Mouse (Mus musculus) liver, adult 2 months (tissue): ENCODE measurements around the gene Gm17606. TPM values are rescaled to one million over a fixed set of nuclear protein-coding genes. Genes with fewer than 3 reads are reported as not detected.

ENCODE experiments used
- DNase-seq: peaks from one replicate; pipeline ENCODE4 v3.0.0-alpha.2; 2011; ENCODE audit warnings: low read depth, low spot score; ENCODE audit errors: extremely low read depth
- H3K27ac ChIP-seq: fragments of 200-500 bp; replicated peaks from 2 replicates; pipeline ENCODE4 v1.5.1; 2012; ENCODE audit warnings: low read depth, mild to moderate bottlenecking, control low read depth, inconsistent platforms, low read length; ENCODE audit not compliant: insufficient read depth
- H3K27me3 ChIP-seq: fragments of 200-500 bp; 2 replicates; pipeline ENCODE4 v1.6.1; 2012; ENCODE audit warnings: mild to moderate bottlenecking, moderate library complexity, low read length, inconsistent platforms; ENCODE audit not compliant: control insufficient read depth, insufficient read depth
- H3K36me3 ChIP-seq: fragments of 200-500 bp; 2 replicates; pipeline ENCODE4 v1.6.1; 2012; ENCODE audit warnings: low read length, inconsistent platforms; ENCODE audit not compliant: control insufficient read depth, insufficient read depth
- H3K4me1 ChIP-seq: fragments of 200-500 bp; 2 replicates; pipeline ENCODE4 v1.6.1; 2011; ENCODE audit warnings: low read length; ENCODE audit not compliant: control insufficient read depth, insufficient read depth
- H3K4me3 ChIP-seq: fragments of 200-500 bp; 2 replicates; pipeline ENCODE4 v1.5.1; 2011; ENCODE audit warnings: low read depth, mild to moderate bottlenecking, control low read depth, low read length, moderate library complexity; ENCODE audit not compliant: insufficient read depth
- H3K79me2 ChIP-seq: fragments of 200-500 bp; 2 replicates; pipeline ENCODE4 v1.6.1; 2012; ENCODE audit warnings: inconsistent platforms, mild to moderate bottlenecking, low read length, moderate library complexity; ENCODE audit not compliant: control insufficient read depth, insufficient read depth
- H3K9ac ChIP-seq: fragments of 200-500 bp; 2 replicates; pipeline ENCODE4 v1.6.1; 2012; ENCODE audit warnings: low read depth, mild to moderate bottlenecking, control low read depth, inconsistent platforms, low read length
- CTCF ChIP-seq: fragments of 200-500 bp; IDR thresholded peaks from 2 replicates; pipeline ENCODE4 v1.5.1; 2011; ENCODE audit warnings: low read depth, low read length, control low read depth
- POLR2A ChIP-seq: fragments of 200-500 bp; IDR thresholded peaks from 2 replicates; pipeline ENCODE4 v1.6.1; 2011; ENCODE audit warnings: low read length, control low read depth; ENCODE audit not compliant: insufficient read depth; ENCODE audit errors: extremely low read depth
- WGBS: fragments of 180-500 bp; shearing (Covaris S2); methylation state at CpG from one replicate; pipeline ENCODE4 v1.1.7; 2018; 5-methylcytosine and 5-hydroxymethylcytosine counted together
- polyA plus RNA-seq: library from polyadenylated mRNA; depleted of rRNA; stranded (reverse); fragments of >200 nt; gene quantifications from 2 replicates; pipeline ENCODE4 v1.2.3, GENCODE M21; 2012
- total RNA-seq: library from RNA; depleted of rRNA; stranded (reverse); fragments of >200 nt; gene quantifications from 2 replicates; pipeline ENCODE4 v1.2.3, GENCODE M21; 2014

Gene Gm17606
- total and polyA plus RNA-seq, 2 experiments: not detected

GRCm38 (mm10) chr14:54630583-54631239 is 10.0 kb upstream of the Gm17606 start:
- no peaks in the 10 kb centered on the region for H3K4me1 ChIP-seq
- TF ChIP-seq CTCF (no peak), POLR2A (no peak)
- no peaks in the 10 kb centered on the region for H3K27me3 ChIP-seq
- no peaks in the 10 kb centered on the region for H3K36me3 ChIP-seq
- H3K27ac ChIP-seq: no peak overlapping the region
- 88% methylated on average over 11 of the region's 11 CpGs for WGBS
- no peak overlapping the region for H3K4me3 ChIP-seq
- no peak overlapping the region for H3K9ac ChIP-seq
- no peaks in the 10 kb centered on the region for H3K79me2 ChIP-seq
- no peak for DNase-seq

GRCm38 (mm10) chr14:54631240-54631599 is 9.5 kb upstream of the Gm17606 start:
- Histone ChIP-seq H3K27ac (no peak overlapping the region), H3K4me1 (no peaks in the 10 kb centered on the region), H3K36me3 (no peaks in the 10 kb centered on the region), H3K27me3 (no peaks in the 10 kb centered on the region), H3K4me3 (no peak overlapping the region), H3K79me2 (no peaks in the 10 kb centered on the region), H3K9ac (no peak overlapping the region)
- TF ChIP-seq CTCF (no peak), POLR2A (no peak)
- 86% methylated on average over 4 of the region's 4 CpGs for WGBS
- DNase-seq: no peak

- no peaks in the 10 kb centered on the region for H3K27me3 ChIP-seq
- no peaks in the 10 kb centered on the region for H3K4me1 ChIP-seq
- WGBS: 97% methylated on average over 37 of the region's 37 CpGs
- no peaks in the 10 kb centered on the region for H3K36me3 ChIP-seq
- TF ChIP-seq POLR2A (no peak), CTCF (no peak)
- no peaks in the 10 kb centered on the region for H3K79me2 ChIP-seq
- no peak for DNase-seq
- H3K9ac ChIP-seq: no peak overlapping the region
- H3K4me3 ChIP-seq: no peak overlapping the region
- H3K27ac ChIP-seq: no peak overlapping the region
These were observed 8.5 kb upstream of the Gm17606 start for GRCm38 (mm10) chr14:54632252-54632651.

GRCm38 (mm10) chr14:54634182-54634581 is 6.6 kb upstream of the Gm17606 start:
- Histone ChIP-seq H3K27me3 (no peaks in the 10 kb centered on the region), H3K36me3 (no peaks in the 10 kb centered on the region), H3K4me3 (no peak overlapping the region), H3K79me2 (no peaks in the 10 kb centered on the region), H3K4me1 (no peaks in the 10 kb centered on the region), H3K27ac (no peak overlapping the region), H3K9ac (no peak overlapping the region)
- 73% methylated on average over 4 of the region's 4 CpGs for WGBS
- no peak for DNase-seq
- TF ChIP-seq CTCF (no peak), POLR2A (no peak)

- peak; percentile 39 for DNase-seq
- TF ChIP-seq POLR2A: no peak
- TF ChIP-seq CTCF: peak; percentile 87
- Histone ChIP-seq H3K36me3 (no peaks in the 10 kb centered on the region), H3K27ac (no peak overlapping the region), H3K9ac (no peak overlapping the region), H3K27me3 (no peaks in the 10 kb centered on the region), H3K79me2 (no peaks in the 10 kb centered on the region), H3K4me3 (no peak overlapping the region), H3K4me1 (no peaks in the 10 kb centered on the region)
- 50% methylated on average over 8 of the region's 8 CpGs for WGBS
These were observed 3.8 kb upstream of the Gm17606 start for GRCm38 (mm10) chr14:54636954-54637353.

GRCm38 (mm10) chr14:54638210-54638609 is 2.5 kb upstream of the Gm17606 start:
- H3K79me2 ChIP-seq: no peaks in the 10 kb centered on the region
- no peak overlapping the region for H3K27ac ChIP-seq
- H3K36me3 ChIP-seq: no peaks in the 10 kb centered on the region; the same call in 1 of the 2 replicates
- H3K4me1 ChIP-seq: no peaks in the 10 kb centered on the region
- H3K27me3 ChIP-seq: no peaks in the 10 kb centered on the region
- 77% methylated on average over 5 of the region's 5 CpGs for WGBS
- no peak overlapping the region for H3K9ac ChIP-seq
- H3K4me3 ChIP-seq: no peak overlapping the region
- TF ChIP-seq POLR2A (no peak), CTCF (no peak)
- no peak for DNase-seq
